Mouse (Mus musculus) stomach, embryonic 14.5 days (tissue): ENCODE data around the gene Slc5a10. TPM values are rescaled to one million over a fixed set of nuclear protein-coding genes. Genes with fewer than 3 reads are reported as not detected.

Experiments used
- ATAC-seq: fragments of 200-750 bp; cut with Nextera tagmentation; 2 replicates; pipeline ENCODE4 v1.8.0; 2017; ENCODE audit warnings: low read depth, moderate TSS enrichment; ENCODE audit not compliant: insufficient number of reproducible peaks, insufficient read depth, low FRiP score
- H3K27ac ChIP-seq: fragments of 300-500 bp; sonication (generic); 2 replicates; pipeline ENCODE4 v1.5.1; 2014; ENCODE audit warnings: mild to moderate bottlenecking, low read length, moderate library complexity, mixed read lengths
- H3K27me3 ChIP-seq: fragments of 300-500 bp; sonication (generic); 2 replicates; pipeline ENCODE4 v1.6.1; 2014; ENCODE audit warnings: low read length, control low read depth, mixed read lengths; ENCODE audit not compliant: control insufficient read depth, insufficient read depth
- H3K36me3 ChIP-seq: fragments of 300-500 bp; sonication (generic); 2 replicates; pipeline ENCODE4 v1.6.1; 2014; ENCODE audit warnings: mild to moderate bottlenecking, control low read depth, low read length, moderate library complexity, mixed read lengths; ENCODE audit not compliant: control insufficient read depth, insufficient read depth
- H3K4me1 ChIP-seq: fragments of 300-500 bp; sonication (generic); 2 replicates; pipeline ENCODE4 v1.6.1; 2014; ENCODE audit warnings: low read length, control low read depth, mixed read lengths; ENCODE audit not compliant: control insufficient read depth, insufficient read depth
- H3K4me2 ChIP-seq: fragments of 300-500 bp; sonication (generic); replicated peaks from 2 replicates; pipeline ENCODE4 v1.6.1; 2014; ENCODE audit warnings: low read depth, low read length, control low read depth
- H3K4me3 ChIP-seq: fragments of 300-500 bp; sonication (generic); 2 replicates; pipeline ENCODE4 v1.5.1; 2014; ENCODE audit warnings: low read depth, low read length, control low read depth
- H3K9ac ChIP-seq: fragments of 300-500 bp; sonication (generic); replicated peaks from 2 replicates; pipeline ENCODE4 v1.6.1; 2014; ENCODE audit warnings: low read depth, mild to moderate bottlenecking, control low read depth, low read length, moderate library complexity, mixed read lengths
- H3K9me3 ChIP-seq: fragments of 300-500 bp; sonication (generic); 2 replicates; pipeline ENCODE4 v1.6.1; 2016; ENCODE audit warnings: low read depth, low read length, control low read depth; ENCODE audit not compliant: control insufficient read depth
- WGBS: fragments of 180-500 bp; shearing (Covaris S2); extraction: QIAGEN DNeasy Blood & Tissue Kit; methylation state at CpG from one replicate; pipeline ENCODE4 v1.1.7; 2014; 5-methylcytosine and 5-hydroxymethylcytosine counted together
- polyA plus RNA-seq: library from polyadenylated mRNA; unstranded; fragments of >200 nt; fragmentation: Nextera tagmentation; extraction: Ambion mirVana; gene quantifications from 2 replicates; pipeline ENCODE4 v1.2.1, GENCODE M21; 2014

Gene Slc5a10
- polyA plus RNA-seq, 1 experiment from 2014 or later: not detected

GRCm38 (mm10) chr11:61743768-61744167 is 23.1 kb upstream of the Slc5a10 start:
- Histone ChIP-seq H3K4me2 (no peak overlapping the region), H3K4me3 (no peak overlapping the region), H3K36me3 (peaks cover 38% of the 10 kb centered on the region), H3K9me3 (no peaks in the 10 kb centered on the region), H3K27me3 (no peaks in the 10 kb centered on the region), H3K9ac (no peak overlapping the region), H3K4me1 (no peaks in the 10 kb centered on the region), H3K27ac (no peak overlapping the region)
- 81% methylated on average over 3 of the region's 3 CpGs for WGBS
- ATAC-seq: no peak

GRCm38 (mm10) chr11:61740500-61740899 is 19.9 kb upstream of the Slc5a10 start:
- Histone ChIP-seq H3K9ac (no peak overlapping the region), H3K36me3 (peaks cover 59% of the 10 kb centered on the region), H3K4me3 (no peak overlapping the region), H3K27me3 (no peaks in the 10 kb centered on the region), H3K4me1 (no peaks in the 10 kb centered on the region), H3K4me2 (no peak overlapping the region), H3K9me3 (no peaks in the 10 kb centered on the region), H3K27ac (no peak overlapping the region)
- 97% methylated on average over 1 of the region's 1 CpGs for WGBS
- no peak for ATAC-seq

- Histone ChIP-seq H3K4me1 (no peaks in the 10 kb centered on the region), H3K36me3 (peaks cover 67% of the 10 kb centered on the region), H3K27ac (no peak overlapping the region), H3K4me2 (no peak overlapping the region), H3K4me3 (no peak overlapping the region), H3K9me3 (no peaks in the 10 kb centered on the region), H3K27me3 (no peaks in the 10 kb centered on the region), H3K9ac (no peak overlapping the region)
- WGBS: 89% methylated on average over 1 of the region's 1 CpGs
- ATAC-seq: no peak
These were observed 16.7 kb upstream of the Slc5a10 start for GRCm38 (mm10) chr11:61737290-61737689.

- Histone ChIP-seq H3K9ac (no peak overlapping the region), H3K27me3 (no peaks in the 10 kb centered on the region), H3K36me3 (peaks cover 65% of the 10 kb centered on the region), H3K4me3 (no peak overlapping the region), H3K4me1 (no peaks in the 10 kb centered on the region), H3K4me2 (no peak overlapping the region), H3K9me3 (no peaks in the 10 kb centered on the region), H3K27ac (no peak overlapping the region)
- no peak for ATAC-seq
- 85% methylated on average over 7 of the region's 7 CpGs for WGBS
These were observed 12.0 kb upstream of the Slc5a10 start for GRCm38 (mm10) chr11:61732672-61733071.

- no peak for ATAC-seq
- 45% methylated on average over 2 of the region's 2 CpGs for WGBS
- no peaks in the 10 kb centered on the region for H3K9me3 ChIP-seq
- no peak overlapping the region for H3K4me2 ChIP-seq
- peaks cover 31% of the 10 kb centered on the region for H3K36me3 ChIP-seq
- H3K9ac ChIP-seq: no peak overlapping the region
- no peak overlapping the region for H3K4me3 ChIP-seq
- H3K27ac ChIP-seq: no peak overlapping the region
- H3K27me3 ChIP-seq: no peaks in the 10 kb centered on the region
- H3K4me1 ChIP-seq: no peaks in the 10 kb centered on the region
These were observed 7.4 kb upstream of the Slc5a10 start for GRCm38 (mm10) chr11:61728037-61728436.

- WGBS: 79% methylated on average over 5 of the region's 5 CpGs
- ATAC-seq: no peak
- H3K9ac ChIP-seq: no peak overlapping the region
- no peak overlapping the region for H3K27ac ChIP-seq
- H3K4me2 ChIP-seq: no peak overlapping the region
- no peaks in the 10 kb centered on the region for H3K4me1 ChIP-seq
- H3K4me3 ChIP-seq: no peak overlapping the region
- H3K27me3 ChIP-seq: no peaks in the 10 kb centered on the region
- H3K9me3 ChIP-seq: no peaks in the 10 kb centered on the region
- H3K36me3 ChIP-seq: 0 out of 2 replicates have a peak, but pooled peaks cover 2% of the 10 kb centered on the region
These were observed 1.5 kb upstream of the Slc5a10 start for GRCm38 (mm10) chr11:61722077-61722476.

- Histone ChIP-seq H3K27me3 (no peaks in the 10 kb centered on the region), H3K4me3 (no peak overlapping the region), H3K4me2 (no peak overlapping the region), H3K27ac (no peak overlapping the region), H3K9ac (no peak overlapping the region), H3K36me3 (no peaks in the 10 kb centered on the region), H3K4me1 (no peaks in the 10 kb centered on the region), H3K9me3 (no peaks in the 10 kb centered on the region)
- ATAC-seq: no peak
- WGBS: 66% methylated on average over 8 of the region's 8 CpGs
These were observed 800 bp downstream of the Slc5a10 start for GRCm38 (mm10) chr11:61719826-61720225.

GRCm38 (mm10) chr11:61719387-61719786 is 1.2 kb downstream of the Slc5a10 start:
- no peaks in the 10 kb centered on the region for H3K27me3 ChIP-seq
- H3K27ac ChIP-seq: no peak overlapping the region
- no peak overlapping the region for H3K4me2 ChIP-seq
- no peaks in the 10 kb centered on the region for H3K4me1 ChIP-seq
- no peaks in the 10 kb centered on the region for H3K36me3 ChIP-seq
- ATAC-seq: no peak
- 37% methylated on average over 3 of the region's 3 CpGs for WGBS
- no peaks in the 10 kb centered on the region for H3K9me3 ChIP-seq
- H3K9ac ChIP-seq: no peak overlapping the region
- H3K4me3 ChIP-seq: no peak overlapping the region

GRCm38 (mm10) chr11:61717990-61718389 is 2.6 kb downstream of the Slc5a10 start:
- no peaks in the 10 kb centered on the region for H3K9me3 ChIP-seq
- no peak for ATAC-seq
- H3K4me1 ChIP-seq: no peaks in the 10 kb centered on the region
- H3K36me3 ChIP-seq: no peaks in the 10 kb centered on the region
- H3K4me2 ChIP-seq: no peak overlapping the region
- WGBS: 71% methylated on average over 5 of the region's 5 CpGs
- no peak overlapping the region for H3K4me3 ChIP-seq
- no peaks in the 10 kb centered on the region for H3K27me3 ChIP-seq
- H3K9ac ChIP-seq: no peak overlapping the region
- no peak overlapping the region for H3K27ac ChIP-seq
